Mouse (Mus musculus): ENCODE data around the gene 9330182L06Rik.

DNA sequence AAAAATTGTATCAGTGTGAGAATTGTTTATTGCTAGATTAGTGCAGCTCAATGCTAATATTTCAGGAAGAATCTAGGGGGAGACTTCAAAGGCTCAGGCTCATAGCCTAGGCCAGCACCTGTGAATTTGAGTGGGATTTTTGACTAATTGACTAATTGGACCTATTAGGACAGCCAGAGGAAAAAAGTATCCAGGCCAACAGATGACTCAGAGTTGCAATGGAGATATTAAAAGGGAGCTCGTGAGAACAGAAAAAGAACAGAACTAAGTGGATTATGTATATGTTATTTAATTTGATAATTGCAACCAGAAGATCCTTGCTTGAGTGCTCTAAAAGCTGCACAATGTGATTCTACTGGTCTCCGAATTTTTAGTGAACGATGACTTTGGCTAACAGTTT is 3.7 kb downstream of the 9330182L06Rik start:
- TF ChIP-seq POLR2A (IDR thresholded peaks at IDR 0.05; ENCODE audit: low read depth, low read length) (no peak), CTCF (conservative IDR thresholded peaks at IDR 0.05; ENCODE audit: insufficient read depth, insufficient read length, low read depth, low read length) (no peak)

Measured in kidney, adult 2 months (tissue).